Comparison of ENCODE assay signal across 10 mouse cellular contexts in the genomic region with DNA sequence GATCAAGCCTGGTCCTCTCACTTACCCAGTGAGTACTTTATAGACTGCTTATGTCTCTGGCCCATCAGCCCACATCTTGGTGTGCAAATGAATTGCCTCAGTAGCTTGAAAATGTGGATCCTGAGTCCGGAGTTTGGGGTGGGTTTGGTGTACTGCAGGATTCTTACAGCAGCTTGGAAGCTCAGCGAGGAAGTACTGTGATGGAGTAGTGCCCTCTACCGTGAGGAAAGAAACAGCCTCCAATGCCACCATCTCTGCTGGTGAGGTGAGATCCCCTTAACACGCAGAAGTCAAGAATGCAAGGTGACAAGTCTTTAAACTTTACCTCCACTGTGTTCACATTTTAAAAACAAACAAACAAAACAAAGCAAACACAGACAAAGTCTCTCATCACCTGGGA.
A peak's percentile ranks its signal among the peaks of the same experiment; 100 is the strongest.
DNase-seq lines count a peak whose midpoint lies in the region; ATAC-seq and TF ChIP-seq lines count a peak whose summit lies in the region.
"Had no signal": no experiment of that assay in that cellular context is flagged by ENCODE, and none has a peak within 500 bp of the region (broad histone marks: within the 10 kb centered on the region; RNA-seq: fewer than 3 reads in every experiment).

No protein-coding gene starts in this region.

- ATAC-seq in forebrain, postnatal 0 days: peak; percentile 45
- ATAC-seq in forebrain, embryonic 15.5 days (replicated peaks): no peak
- no peak for ATAC-seq in stomach, postnatal 0 days (ENCODE audit: low FRiP score, low TSS enrichment)

- H3K27ac ChIP-seq in forebrain, postnatal 0 days (ENCODE audit: low read depth, low read length): no peak overlapping the region
- H3K27ac ChIP-seq in forebrain, embryonic 15.5 days (replicated peaks): no peak overlapping the region
- H3K27ac ChIP-seq in testis, adult 2 months (ENCODE audit: control insufficient read depth, insufficient read depth, low read depth, low read length): no peak overlapping the region
- H3K27ac ChIP-seq in stomach, postnatal 0 days (replicated peaks): no peak overlapping the region
- no peak overlapping the region for H3K27ac ChIP-seq in hindbrain, embryonic 10.5 days
- H3K27ac ChIP-seq: heart, embryonic 15.5 days; liver, embryonic 13.5 days had no signal

- H3K27me3 ChIP-seq in forebrain, postnatal 0 days (ENCODE audit: insufficient read depth, low read length): no peaks in the 10 kb centered on the region
- H3K27me3 ChIP-seq in forebrain, embryonic 15.5 days: no peaks in the 10 kb centered on the region
- no peaks in the 10 kb centered on the region for H3K27me3 ChIP-seq in testis, adult 2 months (ENCODE audit: control insufficient read depth, insufficient read depth, low read length)
- H3K27me3 ChIP-seq in stomach, postnatal 0 days (ENCODE audit: control insufficient read depth, insufficient read depth, low read length): no peaks in the 10 kb centered on the region
- H3K27me3 ChIP-seq in hindbrain, embryonic 10.5 days (ENCODE audit: insufficient read depth, poor library complexity, severe bottlenecking): 0 out of 2 replicates have a peak, but pooled peaks cover 3% of the 10 kb centered on the region
- H3K27me3 ChIP-seq: heart, embryonic 15.5 days; liver, embryonic 13.5 days had no signal

- peak; percentile 52 for DNase-seq in forebrain, postnatal 0 days
- DNase-seq in testis, postnatal 10 days (ENCODE audit: low spot score): no peak
- peak; percentile 31 to 71 for DNase-seq in layer of hippocampus, postnatal 14 days (ENCODE audit: low spot score in 2 of 2)
- no peak for DNase-seq in stomach, postnatal 0 days (ENCODE audit: low spot score)
- no peak for DNase-seq in spleen, adult 12 weeks (ENCODE audit: low spot score)
- no peak for DNase-seq in hindbrain, embryonic 10.5 days (ENCODE audit: low spot score)
- DNase-seq: liver, embryonic 13.5 days had no signal

- H3K36me3 ChIP-seq in forebrain, postnatal 0 days (ENCODE audit: insufficient read depth): no peaks in the 10 kb centered on the region
- no peaks in the 10 kb centered on the region for H3K36me3 ChIP-seq in forebrain, embryonic 15.5 days
- no peaks in the 10 kb centered on the region for H3K36me3 ChIP-seq in testis, adult 2 months (ENCODE audit: control insufficient read depth, insufficient read depth, low read length)
- no peaks in the 10 kb centered on the region for H3K36me3 ChIP-seq in stomach, postnatal 0 days (ENCODE audit: control insufficient read depth, insufficient read depth, low read length)
- no peaks in the 10 kb centered on the region for H3K36me3 ChIP-seq in hindbrain, embryonic 10.5 days
- H3K36me3 ChIP-seq: heart, embryonic 15.5 days; liver, embryonic 13.5 days had no signal

- no peak overlapping the region for H3K9ac ChIP-seq in forebrain, postnatal 0 days
- H3K9ac ChIP-seq in forebrain, embryonic 15.5 days (replicated peaks): no peak overlapping the region
- H3K9ac ChIP-seq in stomach, postnatal 0 days (ENCODE audit: low read length): no peak overlapping the region
- H3K9ac ChIP-seq: heart, embryonic 15.5 days; liver, embryonic 13.5 days had no signal

- H3K4me1 ChIP-seq in forebrain, postnatal 0 days (ENCODE audit: insufficient read depth): no peaks in the 10 kb centered on the region
- peaks cover 14% of the 10 kb centered on the region for H3K4me1 ChIP-seq in forebrain, embryonic 15.5 days
- peaks cover 12% of the 10 kb centered on the region for H3K4me1 ChIP-seq in testis, adult 2 months (ENCODE audit: control insufficient read depth, insufficient read depth, low read length)
- no peaks in the 10 kb centered on the region for H3K4me1 ChIP-seq in stomach, postnatal 0 days (replicated peaks; ENCODE audit: control insufficient read depth, insufficient read depth)
- peaks cover 48% of the 10 kb centered on the region for H3K4me1 ChIP-seq in hindbrain, embryonic 10.5 days (replicated peaks)
- H3K4me1 ChIP-seq: liver, embryonic 13.5 days had no signal

- TF ChIP-seq CTCF in forebrain, postnatal 0 days (IDR thresholded peaks at IDR 0.05; ENCODE audit: low read depth): peak; percentile 66
- TF ChIP-seq CTCF in testis, adult 2 months (IDR thresholded peaks at IDR 0.05; ENCODE audit: control insufficient read depth, insufficient read depth, insufficient replicate concordance, low read depth, low read length): peak; percentile 8; the same call in 1 of the 2 replicates
- TF ChIP-seq CTCF in stomach, postnatal 0 days (IDR thresholded peaks at IDR 0.05; ENCODE audit: low read depth): peak; percentile 77

- H3K9me3 ChIP-seq in forebrain, postnatal 0 days (ENCODE audit: low read length): no peaks in the 10 kb centered on the region
- no peaks in the 10 kb centered on the region for H3K9me3 ChIP-seq in forebrain, embryonic 15.5 days
- H3K9me3 ChIP-seq in stomach, postnatal 0 days (ENCODE audit: control insufficient read depth, low read length): no peaks in the 10 kb centered on the region
- no peaks in the 10 kb centered on the region for H3K9me3 ChIP-seq in hindbrain, embryonic 10.5 days
- H3K9me3 ChIP-seq: heart, embryonic 15.5 days; liver, embryonic 13.5 days had no signal

- H3K4me2 ChIP-seq in forebrain, postnatal 0 days (ENCODE audit: low read depth): no peak overlapping the region
- H3K4me2 ChIP-seq in forebrain, embryonic 15.5 days (replicated peaks): no peak overlapping the region
- no peak overlapping the region for H3K4me2 ChIP-seq in stomach, postnatal 0 days (replicated peaks; ENCODE audit: low read depth)
- H3K4me2 ChIP-seq: heart, embryonic 15.5 days; liver, embryonic 13.5 days had no signal

- WGBS in forebrain, postnatal 0 days: 58% methylated on average over 4 of the region's 4 CpGs
- WGBS in forebrain, embryonic 15.5 days: 52% methylated on average over 4 of the region's 4 CpGs
- 25% methylated on average over 4 of the region's 4 CpGs for WGBS in stomach, postnatal 0 days
- 58% methylated on average over 4 of the region's 4 CpGs for WGBS in hindbrain, embryonic 10.5 days

- no peak overlapping the region for H3K4me3 ChIP-seq in forebrain, postnatal 0 days (ENCODE audit: low read depth, low read length)
- no peak overlapping the region for H3K4me3 ChIP-seq in forebrain, embryonic 15.5 days
- H3K4me3 ChIP-seq in testis, adult 2 months (ENCODE audit: control insufficient read depth, low read depth, low read length): no peak overlapping the region
- no peak overlapping the region for H3K4me3 ChIP-seq in stomach, postnatal 0 days (ENCODE audit: low read depth, low read length)
- no peak overlapping the region for H3K4me3 ChIP-seq in hindbrain, embryonic 10.5 days
- H3K4me3 ChIP-seq: heart, embryonic 15.5 days; liver, embryonic 13.5 days had no signal

- no peak for TF ChIP-seq EP300 in stomach, postnatal 0 days (optimal IDR thresholded peaks at IDR 0.05)

- no peak for TF ChIP-seq POLR2A in testis, adult 2 months (IDR thresholded peaks at IDR 0.05; ENCODE audit: control insufficient read depth, low read depth, low read length)

Comparison
In these comparisons a context has a peak if more than half of its experiments do, and no peak if none do; other contexts are left out.
1. DNase-seq: peak in forebrain, postnatal 0 days (single experiment) and layer of hippocampus, postnatal 14 days (2 of 2); none in testis, postnatal 10 days (single experiment), stomach, postnatal 0 days (single experiment), spleen, adult 12 weeks (single experiment) and hindbrain, embryonic 10.5 days (single experiment).
2. CTCF ChIP-seq: peak in every context shown above with its lines; median percentile 77 in stomach, postnatal 0 days; 66 in forebrain, postnatal 0 days; 8 in testis, adult 2 months.